Mouse (Mus musculus) kidney, adult 2 months (tissue): ENCODE data around the gene Cep83. TPM values are rescaled to one million over a fixed set of nuclear protein-coding genes. Genes with fewer than 3 reads are reported as not detected.

Experiments
- DNase-seq: peaks from one replicate; pipeline ENCODE4 v3.0.0; 2021
- H3K27ac ChIP-seq: fragments of 200-500 bp; 2 replicates; pipeline ENCODE4 v1.5.1; 2012; ENCODE audit warnings: low read depth, low read length, control low read depth, inconsistent platforms; ENCODE audit not compliant: insufficient read depth
- H3K27me3 ChIP-seq: fragments of 200-500 bp; replicated peaks from 2 replicates; pipeline ENCODE4 v1.6.1; 2012; ENCODE audit warnings: mild to moderate bottlenecking, moderate library complexity, low read length, inconsistent platforms; ENCODE audit not compliant: control insufficient read depth, insufficient read depth
- H3K36me3 ChIP-seq: fragments of 200-500 bp; 2 replicates; pipeline ENCODE4 v1.6.1; 2012; ENCODE audit warnings: mild to moderate bottlenecking, moderate library complexity, low read length, inconsistent platforms; ENCODE audit not compliant: control insufficient read depth, insufficient read depth
- H3K4me1 ChIP-seq: fragments of 200-500 bp; 2 replicates; pipeline ENCODE4 v1.6.1; 2011; ENCODE audit warnings: low read length; ENCODE audit not compliant: control insufficient read depth, insufficient read depth
- H3K4me3 ChIP-seq: fragments of 200-500 bp; 2 replicates; pipeline ENCODE4 v1.5.1; 2011; ENCODE audit warnings: mild to moderate bottlenecking, low read depth, low read length, control low read depth; ENCODE audit not compliant: insufficient read depth
- CTCF ChIP-seq: fragments of 200-500 bp; conservative IDR thresholded peaks from 2 replicates; pipeline ENCODE4 v1.5.1; 2011; ENCODE audit warnings: low read depth, mild to moderate bottlenecking, control low read depth, low read length, moderate library complexity, mixed read lengths; ENCODE audit not compliant: insufficient read depth, insufficient read length
- POLR2A ChIP-seq: fragments of 200-500 bp; IDR thresholded peaks from one replicate; pipeline ENCODE4 v1.6.1; 2011; ENCODE audit warnings: low read depth, low read length, control low read depth
- WGBS: fragments of 180-500 bp; shearing (Covaris S2); methylation state at CpG from one replicate; pipeline ENCODE4 v1.1.7; 2018; 5-methylcytosine and 5-hydroxymethylcytosine counted together
- polyA plus RNA-seq: library from polyadenylated mRNA; depleted of rRNA; stranded (reverse); fragments of >200 nt; gene quantifications from 2 replicates; pipeline ENCODE4 v1.2.3, GENCODE M21; 2012

The Cep83 gene
- polyA plus RNA-seq, 1 experiment, result 2.7 TPM

- 86% methylated on average over 10 of the region's 10 CpGs for WGBS
- TF ChIP-seq POLR2A, result no peak
- TF ChIP-seq CTCF, result no peak
- H3K27me3 ChIP-seq, result no peaks in the 10 kb centered on the region
- no peak overlapping the region for H3K27ac ChIP-seq
- DNase-seq, result no peak
- H3K4me3 ChIP-seq, result no peak overlapping the region
- H3K36me3 ChIP-seq, result no peaks in the 10 kb centered on the region
- H3K4me1 ChIP-seq, result no peaks in the 10 kb centered on the region
Observed at GRCm38 (mm10) chr10:94827325-94827724, 138.9 kb downstream of the Cep83 start.

GRCm38 (mm10) chr10:94827890-94828733, 139.7 kb downstream of the Cep83 start:
- H3K27ac ChIP-seq, result no peak overlapping the region
- DNase-seq, result no peak
- no peak for TF ChIP-seq CTCF
- no peak for TF ChIP-seq POLR2A
- 83% methylated on average over 14 of the region's 14 CpGs for WGBS
- no peaks in the 10 kb centered on the region for H3K4me1 ChIP-seq
- H3K27me3 ChIP-seq, result no peaks in the 10 kb centered on the region
- H3K36me3 ChIP-seq, result no peaks in the 10 kb centered on the region
- H3K4me3 ChIP-seq, result no peak overlapping the region

- TF ChIP-seq CTCF, result no peak
- TF ChIP-seq POLR2A, result no peak
- 91% methylated on average over 7 of the region's 7 CpGs for WGBS
Observed at GRCm38 (mm10) chr10:94828734-94829230, 140.3 kb downstream of the Cep83 start.

GRCm38 (mm10) chr10:94829407-94829806, 141.0 kb downstream of the Cep83 start:
- peak overlapping the region; percentile 49 for H3K4me3 ChIP-seq
- H3K36me3 ChIP-seq, result no peaks in the 10 kb centered on the region
- DNase-seq, result peak; percentile 77
- no peak for TF ChIP-seq CTCF
- no peak for TF ChIP-seq POLR2A
- 0 out of 2 replicates have a peak overlapping the region, but pooled peaks have one; percentile 12 for H3K27ac ChIP-seq
- H3K27me3 ChIP-seq, result no peaks in the 10 kb centered on the region
- WGBS, result 25% methylated on average over 6 of the region's 6 CpGs
- no peaks in the 10 kb centered on the region for H3K4me1 ChIP-seq

More at GRCm38 (mm10) chr10:94828734-94829230, 140.3 kb downstream of the Cep83 start:
- Histone ChIP-seq H3K27me3 (no peaks in the 10 kb centered on the region), H3K27ac (no peak overlapping the region), H3K36me3 (no peaks in the 10 kb centered on the region), H3K4me1 (no peaks in the 10 kb centered on the region), H3K4me3 (no peak overlapping the region)
- DNase-seq, result no peak

GRCm38 (mm10) chr10:94835874-94836273, 147.4 kb downstream of the Cep83 start:
- Histone ChIP-seq H3K27me3 (no peaks in the 10 kb centered on the region), H3K4me3 (no peak overlapping the region), H3K36me3 (no peaks in the 10 kb centered on the region), H3K4me1 (no peaks in the 10 kb centered on the region), H3K27ac (no peak overlapping the region)
- TF ChIP-seq CTCF, result no peak
- no peak for TF ChIP-seq POLR2A
- DNase-seq, result no peak
- WGBS, result 81% methylated on average over 9 of the region's 9 CpGs
